Mouse (Mus musculus): ENCODE measurements around the gene Bcl11a. TPM values are rescaled to one million over a fixed set of nuclear protein-coding genes. Genes with fewer than 3 reads are reported as not detected.

Gene Bcl11a
- polyA plus RNA-seq, 1 experiment from 2014 or later: 10.3 TPM

GRCm38 (mm10) chr11:24059137-24059536 lies 18.7 kb upstream of the Bcl11a start:
- WGBS (ENCODE audit: insufficient replicate concordance): 18% methylated on average over 1 of the region's 1 CpGs
- TF ChIP-seq CTCF (IDR thresholded peaks at IDR 0.05; ENCODE audit: low read depth) (no peak), EP300 (IDR thresholded peaks at IDR 0.05; ENCODE audit: low read depth) (no peak)
- H3K4me3 ChIP-seq (ENCODE audit: low read depth, low read length): no peak overlapping the region
- H3K27me3 ChIP-seq (ENCODE audit: insufficient read depth, low read length): peaks cover 32% of the 10 kb centered on the region
- no peak overlapping the region for H3K27ac ChIP-seq (ENCODE audit: low read depth)
- DNase-seq: no peak
- no peak overlapping the region for H3K4me2 ChIP-seq (ENCODE audit: low read depth, low read length)
- H3K36me3 ChIP-seq (replicated peaks; ENCODE audit: insufficient read depth, low read length): no peaks in the 10 kb centered on the region
- H3K9ac ChIP-seq (replicated peaks): no peak overlapping the region
- no peaks in the 10 kb centered on the region for H3K9me3 ChIP-seq (ENCODE audit: low read length)
- no peaks in the 10 kb centered on the region for H3K4me1 ChIP-seq (ENCODE audit: insufficient read depth)
- ATAC-seq: no peak

- Histone ChIP-seq H3K27me3 (ENCODE audit: insufficient read depth, low read length) (peaks cover 32% of the 10 kb centered on the region), H3K4me1 (ENCODE audit: insufficient read depth) (no peaks in the 10 kb centered on the region), H3K4me2 (ENCODE audit: low read depth, low read length) (peak overlapping the region; percentile 40; the same call in 1 of the 2 replicates), H3K9ac (replicated peaks) (no peak overlapping the region), H3K4me3 (ENCODE audit: low read depth, low read length) (0 out of 2 replicates have a peak overlapping the region, but pooled peaks have one; percentile 15), H3K27ac (ENCODE audit: low read depth) (no peak overlapping the region), H3K36me3 (replicated peaks; ENCODE audit: insufficient read depth, low read length) (no peaks in the 10 kb centered on the region), H3K9me3 (ENCODE audit: low read length) (no peaks in the 10 kb centered on the region)
- 20% methylated on average over 5 of the region's 5 CpGs for WGBS (ENCODE audit: insufficient replicate concordance)
- DNase-seq (no peak), ATAC-seq (no peak)
- TF ChIP-seq EP300 (IDR thresholded peaks at IDR 0.05; ENCODE audit: low read depth) (no peak), CTCF (IDR thresholded peaks at IDR 0.05; ENCODE audit: low read depth) (no peak)
Measured at GRCm38 (mm10) chr11:24060428-24060827, 17.4 kb upstream of the Bcl11a start.

DNA sequence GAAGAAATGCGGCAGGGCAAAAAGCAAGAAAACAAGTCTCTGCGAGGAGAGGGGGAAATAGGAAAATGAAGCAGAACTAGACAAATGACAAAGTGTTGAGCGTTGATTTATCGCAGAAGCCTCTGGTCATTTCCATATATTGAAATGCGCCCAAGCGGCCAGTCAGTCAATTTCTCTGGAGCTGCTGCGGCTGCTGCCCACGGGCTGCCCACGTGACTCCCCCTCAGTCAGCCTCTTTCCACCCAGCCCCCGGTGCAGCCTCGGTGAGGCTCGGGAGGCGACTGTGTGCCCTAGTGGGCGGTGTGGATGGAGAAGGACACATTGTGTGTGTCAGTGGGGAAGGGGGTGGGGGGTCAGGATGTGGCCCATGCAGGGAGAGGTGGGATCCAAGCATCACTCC lies 16.0 kb upstream of the Bcl11a start:
- H3K27me3 ChIP-seq (ENCODE audit: insufficient read depth, low read length): peaks cover 38% of the 10 kb centered on the region
- no peak overlapping the region for H3K27ac ChIP-seq (ENCODE audit: low read depth)
- no peak for TF ChIP-seq EP300 (IDR thresholded peaks at IDR 0.05; ENCODE audit: low read depth)
- no peak for TF ChIP-seq CTCF (IDR thresholded peaks at IDR 0.05; ENCODE audit: low read depth)
- no peak overlapping the region for H3K9ac ChIP-seq (replicated peaks)
- H3K4me1 ChIP-seq (ENCODE audit: insufficient read depth): no peaks in the 10 kb centered on the region
- no peaks in the 10 kb centered on the region for H3K9me3 ChIP-seq (ENCODE audit: low read length)
- WGBS (ENCODE audit: insufficient replicate concordance): 3% methylated on average over 14 of the region's 14 CpGs
- DNase-seq (no peak), ATAC-seq (no peak)
- no peaks in the 10 kb centered on the region for H3K36me3 ChIP-seq (replicated peaks; ENCODE audit: insufficient read depth, low read length)
- H3K4me3 ChIP-seq (ENCODE audit: low read depth, low read length): no peak overlapping the region
- peak overlapping the region; percentile 6 for H3K4me2 ChIP-seq (ENCODE audit: low read depth, low read length)

DNA sequence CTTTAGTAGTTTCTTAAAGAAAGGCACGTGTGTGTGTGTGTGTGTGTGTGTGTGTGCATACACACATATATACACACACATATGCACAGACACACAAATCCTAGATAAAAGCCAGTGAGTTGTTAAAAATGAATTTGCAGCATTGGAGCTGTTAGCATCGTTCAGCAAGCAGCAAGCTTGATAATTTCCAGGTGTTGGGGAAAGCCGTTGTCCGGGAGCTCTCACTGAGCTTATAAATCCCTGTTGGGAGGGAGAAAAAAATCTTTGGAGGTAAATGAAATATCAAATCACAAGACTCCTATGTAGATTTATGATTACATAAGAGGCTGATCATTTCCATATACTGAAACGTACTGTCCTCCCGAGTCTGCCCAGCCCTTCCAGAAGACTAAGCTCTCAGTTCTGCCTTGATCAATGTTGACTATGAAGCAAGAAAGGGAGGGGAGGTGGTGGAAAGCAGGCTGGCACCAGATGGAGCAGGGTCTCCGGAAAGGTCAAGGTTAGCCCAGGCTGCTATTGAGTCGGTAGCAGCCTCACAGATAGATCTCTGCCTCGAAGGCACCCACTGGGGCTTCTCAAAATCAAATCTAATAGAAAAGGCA lies 15.3 kb upstream of the Bcl11a start:
- peaks cover 38% of the 10 kb centered on the region for H3K27me3 ChIP-seq (ENCODE audit: insufficient read depth, low read length)
- WGBS (ENCODE audit: insufficient replicate concordance): 42% methylated on average over 9 of the region's 9 CpGs

DNA sequence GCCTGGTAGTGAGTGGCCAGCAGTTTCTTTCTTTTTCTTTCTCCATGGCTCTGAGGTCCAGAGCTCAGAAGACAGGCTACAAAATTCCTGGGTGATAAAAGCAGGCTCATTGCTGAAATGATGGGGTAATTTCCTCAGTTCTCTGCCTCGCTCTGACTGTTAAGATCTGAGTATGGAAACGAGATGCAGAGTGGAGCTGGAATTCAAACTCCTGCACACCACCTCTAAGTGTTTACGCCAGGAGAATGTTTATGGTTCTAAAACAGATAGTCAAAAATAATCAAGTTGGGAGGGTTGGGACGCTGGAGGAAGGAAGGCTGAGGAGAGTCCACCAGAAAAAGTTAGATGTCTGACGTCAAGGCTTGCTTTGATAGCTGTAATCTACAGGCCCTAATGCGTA lies 13.6 kb upstream of the Bcl11a start:
- TF ChIP-seq EP300 (IDR thresholded peaks at IDR 0.05; ENCODE audit: low read depth) (no peak), CTCF (IDR thresholded peaks at IDR 0.05; ENCODE audit: low read depth) (no peak)
- Histone ChIP-seq H3K27ac (ENCODE audit: low read depth) (no peak overlapping the region), H3K4me3 (ENCODE audit: low read depth, low read length) (no peak overlapping the region), H3K27me3 (ENCODE audit: insufficient read depth, low read length) (peaks cover 36% of the 10 kb centered on the region), H3K9me3 (ENCODE audit: low read length) (no peaks in the 10 kb centered on the region), H3K9ac (replicated peaks) (no peak overlapping the region), H3K36me3 (replicated peaks; ENCODE audit: insufficient read depth, low read length) (no peaks in the 10 kb centered on the region), H3K4me1 (ENCODE audit: insufficient read depth) (no peaks in the 10 kb centered on the region), H3K4me2 (ENCODE audit: low read depth, low read length) (no peak overlapping the region)
- ATAC-seq: no peak
- DNase-seq: no peak
- 73% methylated on average over 6 of the region's 6 CpGs for WGBS (ENCODE audit: insufficient replicate concordance)

More for the DNA sequence above, 15.3 kb upstream of the Bcl11a start:
- no peaks in the 10 kb centered on the region for H3K36me3 ChIP-seq (replicated peaks; ENCODE audit: insufficient read depth, low read length)
- TF ChIP-seq CTCF (IDR thresholded peaks at IDR 0.05; ENCODE audit: low read depth) (no peak), EP300 (IDR thresholded peaks at IDR 0.05; ENCODE audit: low read depth) (no peak)
- no peaks in the 10 kb centered on the region for H3K4me1 ChIP-seq (ENCODE audit: insufficient read depth)
- H3K27ac ChIP-seq (ENCODE audit: low read depth): no peak overlapping the region
- H3K9me3 ChIP-seq (ENCODE audit: low read length): no peaks in the 10 kb centered on the region
- ATAC-seq (no peak), DNase-seq (no peak)
- no peak overlapping the region for H3K4me3 ChIP-seq (ENCODE audit: low read depth, low read length)
- H3K9ac ChIP-seq (replicated peaks): no peak overlapping the region
- H3K4me2 ChIP-seq (ENCODE audit: low read depth, low read length): no peak overlapping the region

DNA sequence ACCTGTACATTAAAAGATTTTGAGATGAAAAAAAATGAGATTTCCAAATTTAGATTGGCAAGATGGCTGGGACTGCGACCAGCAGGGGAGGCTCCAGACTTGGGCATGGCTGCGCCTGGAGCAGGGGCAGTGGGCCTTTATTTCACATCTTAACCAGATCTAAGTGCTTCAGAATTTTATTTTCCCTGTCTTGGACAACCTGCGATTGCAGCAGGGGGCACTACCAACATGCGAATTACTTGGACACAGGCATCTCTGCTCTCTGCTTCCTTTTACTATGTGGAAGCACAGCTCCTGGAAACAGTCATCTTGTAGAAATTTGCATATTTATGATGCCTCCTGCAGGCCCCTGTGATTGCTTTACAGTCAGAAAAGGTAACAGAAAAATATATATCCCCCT lies 12.5 kb upstream of the Bcl11a start:
- no peak overlapping the region for H3K4me3 ChIP-seq (ENCODE audit: low read depth, low read length)
- H3K9me3 ChIP-seq (ENCODE audit: low read length): no peaks in the 10 kb centered on the region
- no peak overlapping the region for H3K27ac ChIP-seq (ENCODE audit: low read depth)
- no peaks in the 10 kb centered on the region for H3K4me1 ChIP-seq (ENCODE audit: insufficient read depth)
- ATAC-seq: no peak
- no peak overlapping the region for H3K4me2 ChIP-seq (ENCODE audit: low read depth, low read length)
- WGBS (ENCODE audit: insufficient replicate concordance): 40% methylated on average over 4 of the region's 4 CpGs
- no peak for DNase-seq
- TF ChIP-seq CTCF (IDR thresholded peaks at IDR 0.05; ENCODE audit: low read depth): peak; percentile 43
- no peak for TF ChIP-seq EP300 (IDR thresholded peaks at IDR 0.05; ENCODE audit: low read depth)
- no peaks in the 10 kb centered on the region for H3K36me3 ChIP-seq (replicated peaks; ENCODE audit: insufficient read depth, low read length)
- no peak overlapping the region for H3K9ac ChIP-seq (replicated peaks)
- H3K27me3 ChIP-seq (ENCODE audit: insufficient read depth, low read length): peaks cover 29% of the 10 kb centered on the region

Measured in liver, postnatal 0 days (tissue).